Mouse (Mus musculus) CH12.LX (cell line): ENCODE data around the gene Ttll10.

Experiments used
- CTCF ChIP-seq, 2 experiments: IDR thresholded peaks in 1 of 2; conservative IDR thresholded peaks in 1 of 2; 2 replicates each; pipeline ENCODE4 v1.5.1; 2011 to 2012; ENCODE audit warnings: low read depth in 2 of 2, low read length in 2 of 2, improper control_type of control experiment in 1 of 2, inconsistent platforms in 1 of 2, mild to moderate bottlenecking in 1 of 2, moderate library complexity in 1 of 2
- MYC ChIP-seq: IDR thresholded peaks from 2 replicates; pipeline ENCODE4 v1.6.1; 2011; ENCODE audit warnings: low read depth, mild to moderate bottlenecking, improper control_type of control experiment, low read length

GRCm38 (mm10) chr4:156044754-156045153 lies 14.5 kb downstream of the Ttll10 start:
- TF ChIP-seq MYC = no peak
- no peak for TF ChIP-seq CTCF (conservative IDR thresholded peaks at IDR 0.05 in 1 of 2, IDR thresholded peaks at IDR 0.05 in 1 of 2; ENCODE audit: low read depth in 2 of 2, low read length in 2 of 2)
